Mouse (Mus musculus): Measurements from ENCODE around the gene Chid1. TPM values are rescaled to one million over a fixed set of nuclear protein-coding genes. Genes with fewer than 3 reads are reported as not detected.

The Chid1 gene
- 10 to 100 TPM; 10.7 to 19.5 TPM for polyA plus RNA-seq (2017; shearing (Covaris generic))

DNA sequence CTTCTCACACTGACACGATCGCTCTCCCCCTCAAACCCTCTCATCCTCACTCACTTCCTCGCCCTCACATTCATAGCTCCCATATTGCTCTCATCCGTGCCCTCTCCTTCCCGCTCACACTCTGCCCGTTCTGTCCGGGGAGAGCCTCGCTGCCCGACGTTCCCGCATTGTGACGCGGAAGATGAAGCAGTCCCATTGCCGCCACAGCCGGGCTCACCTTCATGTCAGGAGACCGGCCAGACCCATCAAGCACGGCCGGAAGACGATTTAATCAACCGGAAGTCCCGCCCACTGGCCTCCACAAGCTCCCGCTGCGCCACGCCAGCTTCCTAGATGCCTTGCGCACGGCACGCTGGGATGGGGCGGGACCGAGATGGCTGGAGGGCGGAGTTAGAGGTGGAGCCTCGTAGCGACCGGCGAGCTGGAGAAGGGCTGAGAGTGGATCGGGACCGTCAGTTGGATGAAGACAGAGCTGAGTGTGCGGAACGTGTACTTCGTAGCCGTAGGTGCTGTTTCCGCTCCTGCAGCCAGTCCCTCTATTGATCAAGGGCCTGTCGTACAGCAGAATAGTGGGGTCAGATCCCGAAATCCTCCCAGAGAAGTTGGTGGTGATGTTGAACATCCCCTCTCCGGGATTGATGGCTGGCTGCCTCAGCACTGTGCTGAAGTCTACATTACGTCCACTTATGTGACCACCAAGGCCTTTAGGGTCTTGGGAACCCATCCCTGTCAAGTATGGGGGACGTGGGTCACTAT is at the start of gene Chid1:
Gene Chid1 (minus strand): TSS at position 302 of the 756 bp plus-strand sequence.

DNA sequence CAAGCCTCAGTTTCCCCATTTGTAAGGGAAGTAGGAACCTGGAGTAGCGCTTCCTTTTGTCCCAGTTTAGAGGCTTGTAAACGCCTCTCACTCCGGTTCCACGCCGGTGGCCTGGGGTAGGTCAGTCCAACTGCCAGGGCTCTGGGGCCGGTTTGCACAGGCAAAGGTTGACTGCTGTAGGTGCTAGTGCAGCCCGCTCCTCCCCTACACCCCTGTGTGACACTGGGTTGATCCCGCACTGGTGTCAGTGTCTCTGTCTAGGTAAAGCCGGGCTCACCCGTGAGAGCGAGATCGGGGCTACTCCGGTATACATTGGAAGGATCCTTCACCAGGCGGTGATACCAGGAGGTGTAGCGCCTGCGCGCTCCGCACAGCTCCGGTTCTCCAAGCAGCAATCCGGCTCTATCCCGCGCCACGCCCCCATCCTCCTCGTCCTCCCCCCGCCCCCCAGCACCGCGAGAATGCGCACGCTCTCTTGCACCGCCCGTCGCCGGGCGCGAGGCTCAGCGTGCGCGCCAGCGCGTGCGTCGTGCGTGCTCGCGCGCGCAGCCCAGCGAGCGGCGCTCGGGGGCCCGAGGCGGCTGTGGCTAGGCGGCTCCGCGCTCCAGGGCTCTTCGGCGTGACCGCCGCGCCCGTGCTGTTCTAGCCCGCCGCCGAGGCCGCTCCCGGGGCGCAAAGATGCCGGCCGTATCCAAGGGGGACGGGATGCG is 22.2 kb upstream of the Chid1 start, which contains the start of gene Ap2a2:
Gene Ap2a2 (plus strand): TSS at position 492 of the 710 bp plus-strand sequence.

DNA sequence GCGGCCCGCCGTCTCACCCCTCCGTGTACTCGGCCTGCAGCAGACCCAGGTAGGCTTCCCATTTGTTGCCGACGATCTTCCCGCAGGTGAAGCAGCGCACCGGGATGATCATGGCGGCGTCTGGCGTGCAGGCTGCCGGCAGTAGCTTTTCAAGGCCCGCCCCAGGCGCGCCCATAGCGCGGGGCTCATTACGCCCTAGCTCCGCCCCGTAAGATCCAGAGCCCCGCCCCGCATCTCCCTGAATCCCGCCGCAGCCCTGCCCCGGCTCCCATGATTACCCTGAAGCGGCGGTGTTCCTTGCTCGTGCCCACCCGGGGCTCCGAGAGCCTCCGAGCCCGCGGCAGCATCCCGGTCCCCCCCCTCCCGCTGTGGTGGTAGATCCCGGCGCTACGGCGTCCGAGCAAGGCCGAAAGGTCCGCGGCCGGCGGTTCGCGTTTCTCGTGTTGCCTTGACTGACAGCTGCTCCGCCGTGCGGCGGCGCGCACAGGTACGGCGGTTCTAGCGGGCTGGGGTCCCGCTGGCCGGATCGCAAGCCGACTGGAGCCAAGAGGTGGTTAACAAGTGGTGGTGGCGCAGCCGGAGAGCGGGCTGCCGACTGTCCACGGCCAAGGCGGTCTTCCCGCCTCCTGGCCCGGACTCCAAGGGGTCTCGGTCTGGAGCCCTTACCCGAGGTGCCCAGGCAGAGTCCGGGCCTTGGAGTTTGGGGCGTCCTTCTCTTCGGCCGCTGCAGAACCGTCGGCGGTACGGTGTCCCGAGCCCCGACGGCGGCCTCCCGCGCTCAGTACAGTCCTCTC is 64.4 kb downstream of the Chid1 start, which contains the start of the genes Polr2l and Tspan4:
Gene Polr2l (minus strand): TSS at position 122 of the 794 bp plus-strand sequence.
Gene Tspan4 (plus strand): TSS at position 230 of the 794 bp plus-strand sequence.

GRCm38 (mm10) chr7:141467230-141468030 is 72.2 kb downstream of the Chid1 start, which contains the start of gene Cd151:
TSS of gene Cd151 (plus strand) at chr7:141467392.

DNA sequence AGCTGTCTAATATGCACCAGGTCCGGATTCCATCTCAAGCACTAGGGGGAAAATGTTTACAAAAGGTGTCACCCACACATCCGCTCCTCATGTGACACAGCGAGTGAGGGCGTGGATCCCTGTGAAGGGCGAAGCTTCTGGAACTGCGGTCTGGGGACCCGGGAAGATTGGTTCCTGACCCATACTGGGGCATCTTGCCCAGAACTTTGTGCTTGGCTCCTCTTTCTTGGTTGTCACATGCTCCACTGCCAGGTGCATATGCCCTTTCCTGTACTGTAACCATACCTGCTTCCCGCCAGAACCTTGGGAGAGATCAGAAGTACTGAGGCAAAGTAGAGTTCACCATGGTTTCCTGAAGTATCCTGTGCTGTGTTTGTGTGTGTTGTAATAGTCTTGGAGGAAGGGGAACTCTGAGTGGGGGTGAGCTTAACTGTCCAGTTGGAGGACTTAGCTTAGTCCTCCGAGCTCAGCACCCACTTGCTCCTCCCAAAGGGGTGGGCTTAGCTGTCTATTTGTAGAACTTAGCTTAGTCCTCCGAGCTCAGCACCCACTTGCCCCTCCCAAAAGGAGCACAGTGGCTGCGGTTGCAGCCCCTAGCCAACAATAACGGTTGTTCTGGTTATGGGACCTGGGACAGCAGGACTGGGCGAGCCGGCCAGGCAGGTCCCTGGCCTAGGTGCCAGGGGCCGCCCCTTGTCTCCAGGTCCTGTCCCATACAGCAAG is 79.1 kb downstream of the Chid1 start, which contains the start of gene Cracr2b:
Gene Cracr2b (plus strand): TSS at position 704 of the 723 bp plus-strand sequence.

GRCm38 (mm10) chr7:141454967-141455551 is 84.6 kb downstream of the Chid1 start, which contains the start of gene Pnpla2:
TSS of gene Pnpla2 (plus strand) at chr7:141455198.

DNA sequence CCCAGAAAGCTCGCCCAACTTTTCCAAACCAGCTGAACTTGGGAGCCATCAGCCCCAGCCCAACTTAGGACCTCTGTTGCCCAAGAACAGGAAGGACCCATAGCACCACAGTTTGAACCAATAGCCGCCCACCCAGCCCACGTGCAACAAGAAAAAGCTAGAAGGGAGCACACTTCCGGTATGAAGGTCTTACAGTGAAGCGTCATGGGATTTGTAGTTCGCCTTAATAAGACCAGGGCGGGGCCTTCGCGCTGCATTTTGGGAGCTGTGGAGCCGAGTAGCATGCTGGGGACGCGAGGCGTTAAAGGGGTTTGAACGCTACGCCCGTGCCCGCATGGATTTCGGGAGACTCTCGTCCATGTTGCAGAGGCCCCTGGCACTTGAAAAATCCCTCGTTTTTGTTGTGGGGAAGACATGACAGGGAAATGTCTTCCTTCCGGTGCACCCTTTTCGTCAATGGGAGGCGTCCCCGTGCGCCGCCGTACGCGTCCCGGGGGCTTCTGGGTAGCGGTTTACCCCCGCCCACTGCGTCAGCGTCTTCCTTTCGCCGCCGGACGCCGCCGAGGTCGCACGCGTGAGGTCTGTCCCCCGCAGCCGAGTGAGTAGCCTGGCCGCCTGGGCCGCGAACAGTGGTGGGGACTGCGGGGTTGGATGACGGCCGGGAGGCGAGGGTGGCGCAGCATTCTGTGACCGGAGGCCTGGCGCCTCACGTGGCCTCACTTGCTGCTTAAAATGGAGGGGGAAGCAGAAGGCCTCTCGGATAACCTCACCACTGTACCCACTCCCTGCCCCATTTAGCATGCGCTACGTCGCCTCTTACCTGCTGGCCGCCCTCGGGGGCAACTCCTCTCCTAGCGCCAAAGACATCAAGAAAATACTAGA is 92.3 kb downstream of the Chid1 start, which contains the start of gene Rplp2:
Gene Rplp2 (plus strand): TSS at position 261 of the 882 bp plus-strand sequence.

DNA sequence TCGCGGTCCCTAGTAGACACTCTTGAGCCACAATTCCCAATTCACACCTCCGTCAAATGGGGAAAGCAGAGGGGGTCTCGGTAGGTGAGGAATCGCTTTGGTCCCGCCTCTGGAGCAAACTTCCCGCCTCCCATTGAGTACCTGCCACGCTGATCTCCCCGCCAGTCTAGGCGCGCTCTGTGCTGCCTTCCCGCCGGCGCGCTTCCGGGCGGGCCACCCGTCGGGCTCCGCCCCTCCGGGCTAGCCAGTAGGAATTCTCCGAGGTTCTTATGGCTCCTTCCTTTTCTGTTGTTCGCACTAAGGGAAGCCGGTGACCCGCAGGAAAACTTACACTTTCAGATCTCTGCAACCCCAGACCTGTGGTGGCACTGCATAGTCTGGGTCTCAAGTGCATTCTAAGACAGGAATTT is 95.8 kb downstream of the Chid1 start, which contains the start of gene Pidd1:
Gene Pidd1 (minus strand): TSS at position 198 of the 410 bp plus-strand sequence.

Other genes with a start within 250 kb of the Chid1 start
- under 1 TPM in 1 of 2 experiments, not detected in 1; 0.06 TPM for gene Drd4, start 247.9 kb downstream of the Chid1 start, polyA plus RNA-seq (2017; shearing (Covaris generic))
- 10 to 100 TPM; 48.0 to 58.2 TPM for gene Deaf1, start 212.2 kb downstream of the Chid1 start, polyA plus RNA-seq (2017; shearing (Covaris generic))
- 10 to 100 TPM; 37.5 to 40.6 TPM for gene Tmem80, start 212.1 kb downstream of the Chid1 start, polyA plus RNA-seq (2017; shearing (Covaris generic))
- under 1 TPM in 1 of 2 experiments, not detected in 1; 0.09 TPM for gene Eps8l2, start 201.0 kb downstream of the Chid1 start, polyA plus RNA-seq (2017; shearing (Covaris generic))
- gene Taldo1, start 147.7 kb downstream of the Chid1 start, polyA plus RNA-seq (2017; shearing (Covaris generic)): 100 to 1,000 TPM; 342 to 415 TPM
- gene Gatd1, start 125.7 kb downstream of the Chid1 start, polyA plus RNA-seq (2017; shearing (Covaris generic)): 10 to 100 TPM; 72.8 to 73.0 TPM
- under 1 TPM; 0.39 to 0.96 TPM for gene Cend1, start 110.4 kb downstream of the Chid1 start, polyA plus RNA-seq (2017; shearing (Covaris generic))
- gene Slc25a22, start 102.0 kb downstream of the Chid1 start, polyA plus RNA-seq (2017; shearing (Covaris generic)): 10 to 100 TPM; 56.7 to 57.4 TPM
- gene Pidd1, start 95.8 kb downstream of the Chid1 start, polyA plus RNA-seq (2017; shearing (Covaris generic)): 10 to 100 TPM; 10.4 to 10.6 TPM
- gene Rplp2, start 92.5 kb downstream of the Chid1 start, polyA plus RNA-seq (2017; shearing (Covaris generic)): 1,000 to 10,000 TPM; 1,171 to 2,116 TPM
- gene Pnpla2, start 84.7 kb downstream of the Chid1 start, polyA plus RNA-seq (2017; shearing (Covaris generic)): 10 to 100 TPM; 88.2 to 90.1 TPM
- gene Cracr2b, start 78.8 kb downstream of the Chid1 start, polyA plus RNA-seq (2017; shearing (Covaris generic)): under 1 TPM in 1 of 2 experiments, not detected in 1; 0.59 TPM
- 10 to 100 TPM in 1 of 2 experiments, 1 to 10 TPM in 1; 6.6 to 10.4 TPM for gene Cd151, start 72.5 kb downstream of the Chid1 start, polyA plus RNA-seq (2017; shearing (Covaris generic))
- 10 to 100 TPM; 33.5 to 36.8 TPM for gene Polr2l, start 64.7 kb downstream of the Chid1 start, polyA plus RNA-seq (2017; shearing (Covaris generic))
- gene Tspan4, start 64.6 kb downstream of the Chid1 start, polyA plus RNA-seq (2017; shearing (Covaris generic)): 1 to 10 TPM; 2.9 to 3.2 TPM
- gene Ap2a2, start 22.3 kb upstream of the Chid1 start, polyA plus RNA-seq (2017; shearing (Covaris generic)): 10 to 100 TPM; 35.9 to 51.1 TPM
- under 1 TPM; 0.14 to 0.36 TPM for gene Muc6, start 115.5 kb upstream of the Chid1 start, polyA plus RNA-seq (2017; shearing (Covaris generic))
- gene Muc2, start 150.5 kb upstream of the Chid1 start, polyA plus RNA-seq (2017; shearing (Covaris generic)): under 1 TPM; 0.16 to 0.36 TPM
- under 1 TPM in 1 of 2 experiments, not detected in 1; 0.06 TPM for gene Muc5ac, start 249.1 kb upstream of the Chid1 start, polyA plus RNA-seq (2017; shearing (Covaris generic))